Mouse (Mus musculus): ENCODE measurements around the gene Rab3d.

Gene Rab3d

DNA sequence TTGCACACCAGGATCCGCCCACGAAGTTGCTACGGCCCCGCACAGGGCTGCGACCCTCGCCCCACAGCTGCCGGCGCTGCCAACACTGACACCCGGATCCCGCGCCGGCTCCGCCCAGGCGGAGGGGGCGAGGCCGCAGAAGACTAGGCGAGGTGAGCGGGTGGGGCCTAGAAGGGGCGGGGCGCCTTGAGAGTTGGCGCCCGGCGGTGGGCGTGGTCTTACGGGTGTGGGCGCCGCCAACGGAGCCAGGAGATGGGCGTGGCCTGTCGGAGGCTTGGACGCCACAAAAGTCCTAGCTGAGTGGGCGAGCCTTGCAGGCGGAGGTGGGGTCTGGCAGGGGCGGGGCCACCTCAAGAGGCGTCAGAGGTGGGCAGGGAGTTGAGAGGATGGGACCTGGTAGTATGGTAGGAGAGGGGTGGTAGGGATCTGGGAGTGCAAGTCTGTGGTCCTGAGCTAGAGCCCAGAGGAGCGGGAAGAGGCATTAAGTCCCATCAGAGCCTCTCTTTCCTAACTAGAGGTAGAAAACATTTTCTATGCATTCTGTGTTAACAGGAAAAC is at the start of gene Rab3d:
Gene Rab3d (minus strand): TSS at position 158 of the 558 bp plus-strand sequence.
- peak; percentile 98 for DNase-seq (ENCODE audit: extremely low spot score)

GRCm38 (mm10) chr9:21963417-21963816 is 45.4 kb upstream of the Rab3d start, which contains the start of gene Epor:
Gene Epor (minus strand): TSS chr9:21963506.
- peak; percentile 48 for DNase-seq (ENCODE audit: extremely low spot score)

DNA sequence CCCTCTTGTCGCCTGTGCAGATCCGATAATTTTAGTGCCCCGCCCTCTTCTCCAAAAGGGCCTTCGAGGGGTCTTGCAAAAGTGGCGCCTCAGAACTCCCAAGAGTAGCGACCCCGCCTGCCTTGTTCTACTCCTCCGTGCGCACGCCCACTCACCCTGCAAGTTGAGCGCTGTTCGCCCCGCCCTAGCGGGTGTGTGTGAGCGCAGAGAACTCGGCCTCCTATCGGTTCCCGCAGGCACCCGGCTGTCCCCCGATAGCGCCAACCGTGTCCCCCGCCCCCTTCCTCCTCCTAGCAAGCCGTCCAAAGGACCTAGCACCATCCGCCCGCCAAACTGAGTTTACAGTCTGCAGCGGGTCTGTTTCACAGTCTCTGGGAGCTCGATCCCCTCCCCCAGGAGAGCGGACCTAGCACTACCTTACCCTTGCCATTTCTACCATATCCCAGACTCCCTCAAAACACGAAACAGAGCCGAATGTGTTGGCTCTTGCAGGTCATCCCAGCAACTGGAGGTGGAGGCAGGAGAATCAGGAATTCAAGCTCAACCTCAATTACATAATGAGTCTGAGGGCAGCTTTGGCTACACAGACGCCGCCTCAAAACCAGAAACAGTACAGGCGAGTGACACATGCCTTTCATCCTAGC is 44.5 kb upstream of the Rab3d start:
- peak; percentile 80 for DNase-seq (ENCODE audit: extremely low spot score)

DNA sequence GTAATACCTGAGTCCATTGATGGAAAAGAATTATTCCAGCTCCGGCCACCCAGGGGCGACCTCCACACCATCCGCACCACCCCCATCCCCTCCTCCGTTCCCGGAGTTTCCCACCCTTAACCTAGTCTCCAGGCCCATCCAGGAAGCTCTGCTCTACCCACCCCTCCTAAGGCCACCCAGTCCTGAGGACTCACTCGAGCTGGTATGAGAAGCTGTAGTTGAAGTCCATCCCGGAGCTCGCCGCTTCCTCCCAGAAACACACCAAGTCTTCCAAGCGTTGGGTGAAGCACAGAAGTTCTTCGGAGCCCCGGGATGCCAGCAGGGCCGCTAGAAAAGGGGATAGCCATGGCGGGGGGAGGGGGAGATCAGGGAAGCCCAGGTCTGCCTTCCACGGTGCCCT is 44.0 kb upstream of the Rab3d start:
- no peak for DNase-seq (ENCODE audit: extremely low spot score)

- no peak for DNase-seq (ENCODE audit: extremely low spot score)
Observed at GRCm38 (mm10) chr9:21961366-21961980, 43.5 kb upstream of the Rab3d start.

DNA sequence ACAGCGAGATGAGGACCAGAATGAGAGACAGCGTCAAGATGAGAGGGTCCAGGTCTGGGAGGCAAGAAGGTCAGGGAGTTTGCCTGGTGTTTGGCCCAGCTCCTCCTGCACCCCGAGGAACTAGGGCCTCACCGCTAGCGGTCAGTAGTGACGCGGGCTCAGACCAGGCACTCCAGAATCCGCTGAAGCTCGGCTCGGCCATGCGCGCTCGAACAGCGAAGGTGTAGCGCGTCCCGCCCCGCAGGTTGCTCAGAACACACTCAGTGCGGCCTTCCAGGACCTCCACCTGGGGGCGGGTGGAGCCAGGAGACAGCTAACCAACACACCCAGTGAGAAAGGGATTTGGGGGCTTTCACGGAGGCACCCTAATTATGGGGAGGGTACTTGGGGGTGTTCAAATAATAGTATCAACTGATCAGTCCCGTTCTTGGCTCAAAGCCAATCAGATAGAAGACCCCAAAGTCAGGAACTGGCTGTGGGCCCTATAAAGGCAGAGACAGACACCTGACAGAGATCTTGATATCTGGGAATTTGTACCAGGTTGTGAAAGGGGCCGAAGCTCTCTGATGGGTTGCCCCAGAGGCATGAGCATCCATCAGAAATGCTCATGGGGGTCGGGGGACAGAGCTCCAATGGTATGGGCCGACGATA is 42.7 kb upstream of the Rab3d start:
- DNase-seq (ENCODE audit: extremely low spot score) = peak; percentile 26

DNA sequence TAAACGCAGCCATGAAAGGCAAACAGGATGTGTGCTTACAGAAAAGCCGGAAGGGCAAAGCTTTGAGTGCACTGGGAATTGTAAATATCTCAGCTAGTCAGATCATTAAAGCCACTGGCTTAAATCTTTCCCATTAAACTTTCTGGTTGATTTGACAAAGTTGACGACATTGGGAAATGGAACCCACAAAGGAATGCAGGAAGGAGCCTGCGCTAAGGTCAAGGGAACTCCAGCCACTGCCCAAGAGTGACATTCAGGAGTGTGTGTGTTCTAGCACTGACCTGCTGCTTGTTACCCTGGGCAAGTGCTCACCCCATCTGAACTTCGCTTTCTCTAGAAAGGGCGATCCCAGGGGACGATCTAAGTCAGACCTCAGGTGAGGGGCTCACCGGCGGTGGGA is 42.1 kb upstream of the Rab3d start:
- DNase-seq (ENCODE audit: extremely low spot score) = no peak

DNA sequence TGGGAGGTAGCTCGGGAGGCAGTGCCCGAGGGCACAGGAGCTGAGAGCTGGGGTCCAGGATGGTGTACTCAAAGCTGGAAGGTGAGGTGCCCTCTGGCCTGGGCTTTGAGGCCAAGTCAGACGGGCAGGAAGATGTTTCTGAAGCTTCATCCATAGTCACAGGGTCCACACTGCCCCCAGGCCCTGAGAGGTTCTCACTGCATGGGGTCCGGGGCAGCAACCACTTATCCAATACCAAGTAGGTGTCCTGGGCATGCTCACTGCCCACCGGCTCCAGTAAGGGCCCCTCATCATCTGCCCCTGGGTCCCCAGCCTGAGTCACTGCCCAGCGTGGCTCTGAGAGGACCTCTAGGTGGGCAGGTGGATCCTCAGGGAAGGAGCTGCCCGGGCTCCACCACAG is 41.3 kb upstream of the Rab3d start:
- DNase-seq (ENCODE audit: extremely low spot score) = no peak

DNA sequence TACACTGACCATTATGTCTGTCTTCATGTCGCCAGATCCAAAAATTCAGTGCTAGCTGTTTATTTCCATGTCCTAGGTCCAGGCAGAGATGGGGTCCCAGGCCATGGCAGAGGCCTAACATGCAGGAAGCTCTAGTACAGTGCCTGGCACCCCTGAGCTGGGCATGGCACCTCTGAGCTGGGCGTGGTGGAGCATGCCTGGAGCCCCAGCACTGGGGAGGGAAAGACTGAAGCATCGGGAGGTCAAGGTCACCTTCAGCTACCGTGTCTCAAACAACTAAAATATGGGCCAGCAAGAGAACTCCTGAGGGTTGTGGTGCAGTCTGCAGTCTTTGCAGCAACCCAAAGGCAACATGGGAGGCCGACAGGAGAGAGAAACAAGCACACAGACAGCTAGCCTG is 40.4 kb upstream of the Rab3d start:
- DNase-seq (ENCODE audit: extremely low spot score) = no peak

GRCm38 (mm10) chr9:21955570-21956281 is 37.7 kb upstream of the Rab3d start, which contains the start of gene Swsap1:
Gene Swsap1 (plus strand): TSS chr9:21955755.
- peak; percentile 98 for DNase-seq (ENCODE audit: extremely low spot score)

- DNase-seq (ENCODE audit: extremely low spot score) = no peak
Observed at GRCm38 (mm10) chr9:21955225-21955569, 37.2 kb upstream of the Rab3d start.

GRCm38 (mm10) chr9:21954635-21955034 is 36.6 kb upstream of the Rab3d start:
- no peak for DNase-seq (ENCODE audit: extremely low spot score)

- DNase-seq (ENCODE audit: extremely low spot score) = no peak
Observed at GRCm38 (mm10) chr9:21953600-21953999, 35.6 kb upstream of the Rab3d start.

GRCm38 (mm10) chr9:21951977-21952376 is 34.0 kb upstream of the Rab3d start:
- no peak for DNase-seq (ENCODE audit: extremely low spot score)

DNA sequence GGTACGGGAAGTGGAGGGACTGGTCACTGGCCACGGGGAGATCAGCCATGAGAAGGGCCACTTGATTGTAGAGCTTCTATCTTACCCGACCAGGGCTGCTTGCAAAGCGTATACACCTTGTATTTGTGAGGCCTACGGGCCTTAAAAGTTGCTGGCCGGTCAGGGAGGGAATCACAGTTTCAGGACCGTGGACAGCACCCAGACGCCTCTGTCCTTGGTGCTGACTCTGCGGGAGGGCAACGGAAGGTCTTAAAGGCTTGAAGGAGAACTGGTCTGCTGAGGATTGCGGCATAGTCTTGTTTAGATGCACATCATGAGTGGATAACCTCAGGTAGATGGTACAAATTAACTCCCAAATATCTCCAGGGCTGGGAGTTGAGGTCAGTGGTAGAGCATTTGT is 32.3 kb upstream of the Rab3d start:
- peak; percentile 80 for DNase-seq (ENCODE audit: extremely low spot score)

GRCm38 (mm10) chr9:21948790-21949189 is 30.8 kb upstream of the Rab3d start:
- no peak for DNase-seq (ENCODE audit: extremely low spot score)

DNA sequence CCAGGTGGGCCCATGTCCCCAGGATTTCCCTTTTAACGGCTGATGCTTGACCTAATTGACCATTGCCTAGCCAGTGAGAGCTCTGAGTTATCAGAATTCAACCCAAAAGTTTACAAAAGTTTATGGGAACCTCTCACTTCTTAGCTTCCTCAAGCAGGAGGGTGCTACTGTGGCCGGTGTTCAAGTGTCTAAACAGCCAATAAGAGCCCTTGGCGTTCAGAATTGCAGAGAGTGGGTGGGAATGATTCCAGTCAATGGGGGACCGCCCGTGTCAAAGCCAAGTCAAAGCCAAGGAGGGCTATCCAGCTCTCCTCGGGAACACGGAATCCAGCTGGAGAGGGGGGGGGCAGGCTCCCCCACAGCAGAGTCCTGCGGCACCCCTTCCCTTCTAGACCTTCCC is 30.2 kb upstream of the Rab3d start:
- no peak for DNase-seq (ENCODE audit: extremely low spot score)

GRCm38 (mm10) chr9:21947540-21948130 is 29.6 kb upstream of the Rab3d start:
- no peak for DNase-seq (ENCODE audit: extremely low spot score)

DNA sequence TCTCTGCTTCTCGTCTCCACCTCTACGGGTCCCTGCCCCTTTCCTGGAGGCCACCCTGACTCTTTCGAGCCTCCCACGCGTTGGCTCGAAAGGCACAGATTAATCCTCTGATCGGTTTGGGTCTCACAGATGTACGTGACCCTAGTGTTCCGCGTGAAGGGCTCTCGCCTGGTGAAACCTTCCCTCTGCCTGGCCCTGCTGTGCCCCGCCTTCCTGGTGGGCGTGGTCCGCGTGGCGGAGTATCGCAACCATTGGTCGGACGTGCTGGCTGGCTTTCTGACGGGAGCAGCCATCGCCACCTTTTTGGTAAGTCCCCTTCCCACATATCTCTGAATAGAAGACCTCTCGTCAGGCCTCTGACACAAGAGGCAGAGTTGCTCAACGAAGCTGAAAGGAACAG is 26.3 kb upstream of the Rab3d start:
- no peak for DNase-seq (ENCODE audit: extremely low spot score)

- DNase-seq (ENCODE audit: extremely low spot score) = no peak
Observed at GRCm38 (mm10) chr9:21943638-21944037, 25.6 kb upstream of the Rab3d start.

GRCm38 (mm10) chr9:21943046-21943445 is 25.1 kb upstream of the Rab3d start:
- no peak for DNase-seq (ENCODE audit: extremely low spot score)

All from embryo, embryonic 9.5 days (tissue).